Mouse (Mus musculus) embryonic fibroblast, embryonic 13.5 days (primary cell): ENCODE measurements around the gene Chrnb4. TPM values are rescaled to one million over a fixed set of nuclear protein-coding genes. Genes with fewer than 3 reads are reported as not detected.
A peak's percentile ranks its signal among the peaks of the same experiment; 100 is the strongest.

Experiments
- H3K27ac ChIP-seq: 2 replicates; pipeline ENCODE4 v1.5.1; 2012; ENCODE audit warnings: low read length, control low read depth, inconsistent platforms; ENCODE audit not compliant: insufficient read depth
- H3K4me1 ChIP-seq: 2 replicates; pipeline ENCODE4 v1.6.1; 2011; ENCODE audit warnings: low read length; ENCODE audit not compliant: control insufficient read depth, insufficient read depth
- H3K4me3 ChIP-seq: 2 replicates; pipeline ENCODE4 v1.5.1; 2011; ENCODE audit warnings: mild to moderate bottlenecking, control low read depth, low read length; ENCODE audit not compliant: insufficient read depth
- CTCF ChIP-seq: IDR thresholded peaks from 2 replicates; pipeline ENCODE4 v1.5.1; 2011; ENCODE audit warnings: mild to moderate bottlenecking, control low read depth, low read length, moderate library complexity, borderline replicate concordance; ENCODE audit not compliant: insufficient read depth
- POLR2A ChIP-seq: IDR thresholded peaks from 2 replicates; pipeline ENCODE4 v1.6.1; 2011; ENCODE audit warnings: low read depth, mild to moderate bottlenecking, control low read depth, low read length, moderate library complexity
- polyA plus RNA-seq: library from polyadenylated mRNA; stranded (reverse); fragments of >200 nt; gene quantifications from 2 replicates; pipeline ENCODE4 v1.2.4, GENCODE M21; 2011; ENCODE audit warnings: low read depth; ENCODE audit not compliant: missing spikeins, insufficient read length

Chrnb4 gene
- not detected in 2 replicates for polyA plus RNA-seq

GRCm38 (mm10) chr9:55048211-55048880 is at the start of gene Chrnb4:
Gene Chrnb4, minus strand, starts transcription at chr9:55048779.
- Histone ChIP-seq H3K27ac (no peak within 1 kb of the TSS), H3K4me3 (peak within 1 kb of the TSS; percentile 3; the same call in 1 of the 2 replicates), H3K4me1 (no peaks in the 10 kb centered on the region)
- TF ChIP-seq POLR2A (no peak), CTCF (no peak)

GRCm38 (mm10) chr9:55096870-55097269 is 48.3 kb upstream of the Chrnb4 start:
- TF ChIP-seq CTCF (no peak), POLR2A (no peak)
- Histone ChIP-seq H3K27ac (no peak overlapping the region), H3K4me1 (no peaks in the 10 kb centered on the region), H3K4me3 (no peak overlapping the region)

DNA sequence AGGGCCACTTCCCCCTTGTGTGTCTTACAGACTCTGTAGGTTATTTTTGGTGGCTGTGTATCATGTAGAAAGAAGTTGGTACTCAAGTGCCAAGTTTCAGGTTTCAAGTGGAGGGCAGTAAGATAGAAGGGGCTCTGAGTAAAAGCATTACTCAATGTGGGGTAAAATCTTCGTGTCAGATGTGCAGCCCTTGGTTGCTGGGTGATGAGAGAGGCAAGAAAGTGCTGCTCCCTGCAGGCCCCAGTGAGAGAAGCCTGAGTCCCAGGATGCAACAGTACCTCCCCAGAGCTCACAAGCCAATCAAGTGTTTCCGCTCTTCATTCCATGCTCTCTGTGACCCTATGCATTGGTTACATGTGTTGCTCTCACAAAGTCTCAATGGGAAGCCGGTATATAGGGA is 47.5 kb upstream of the Chrnb4 start:
- Histone ChIP-seq H3K27ac (no peak overlapping the region), H3K4me3 (no peak overlapping the region), H3K4me1 (no peaks in the 10 kb centered on the region)
- TF ChIP-seq POLR2A (no peak), CTCF (no peak)

DNA sequence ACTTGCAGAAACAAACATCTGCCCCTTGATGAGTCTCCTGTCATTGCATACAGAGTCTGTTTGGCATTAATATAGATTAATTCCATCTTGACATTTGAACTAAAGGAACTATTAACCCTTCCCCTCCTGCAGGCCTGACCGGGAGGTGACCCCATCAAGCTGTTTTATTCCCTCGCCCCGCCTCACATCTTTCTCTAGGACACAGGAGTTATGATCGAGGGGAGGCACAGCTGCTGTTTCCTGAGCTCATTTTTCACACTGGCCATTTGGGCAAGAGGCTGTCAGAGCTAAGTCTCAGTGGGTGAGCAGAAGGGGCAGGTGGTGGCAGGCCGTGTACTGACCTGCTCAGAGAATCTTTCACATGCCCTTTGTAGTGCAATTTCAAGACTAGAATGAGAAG is 41.6 kb upstream of the Chrnb4 start:
- no peak overlapping the region for H3K4me3 ChIP-seq
- TF ChIP-seq CTCF (no peak), POLR2A (no peak)
- no peaks in the 10 kb centered on the region for H3K4me1 ChIP-seq
- H3K27ac ChIP-seq: no peak overlapping the region

DNA sequence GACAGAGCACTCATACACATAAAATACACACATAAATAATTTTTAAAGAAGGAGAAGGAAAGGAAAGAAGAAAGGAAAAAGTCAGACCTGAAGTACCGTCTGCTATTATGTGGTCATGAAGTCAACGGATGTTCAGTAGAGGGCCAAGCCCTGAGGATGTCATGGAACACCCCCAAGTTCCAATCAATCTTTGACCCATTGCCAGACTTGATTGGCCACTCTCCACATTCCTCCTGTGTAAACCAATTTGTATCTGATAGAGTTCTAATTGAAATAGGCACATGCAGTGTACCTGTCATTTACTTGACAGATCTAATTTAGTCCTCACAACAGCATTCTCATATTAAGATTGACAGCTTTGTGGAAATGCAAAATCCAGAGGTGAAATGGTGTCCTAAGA is 40.6 kb upstream of the Chrnb4 start:
- Histone ChIP-seq H3K27ac (no peak overlapping the region), H3K4me1 (no peaks in the 10 kb centered on the region), H3K4me3 (no peak overlapping the region)
- no peak for TF ChIP-seq POLR2A
- TF ChIP-seq CTCF: no peak

DNA sequence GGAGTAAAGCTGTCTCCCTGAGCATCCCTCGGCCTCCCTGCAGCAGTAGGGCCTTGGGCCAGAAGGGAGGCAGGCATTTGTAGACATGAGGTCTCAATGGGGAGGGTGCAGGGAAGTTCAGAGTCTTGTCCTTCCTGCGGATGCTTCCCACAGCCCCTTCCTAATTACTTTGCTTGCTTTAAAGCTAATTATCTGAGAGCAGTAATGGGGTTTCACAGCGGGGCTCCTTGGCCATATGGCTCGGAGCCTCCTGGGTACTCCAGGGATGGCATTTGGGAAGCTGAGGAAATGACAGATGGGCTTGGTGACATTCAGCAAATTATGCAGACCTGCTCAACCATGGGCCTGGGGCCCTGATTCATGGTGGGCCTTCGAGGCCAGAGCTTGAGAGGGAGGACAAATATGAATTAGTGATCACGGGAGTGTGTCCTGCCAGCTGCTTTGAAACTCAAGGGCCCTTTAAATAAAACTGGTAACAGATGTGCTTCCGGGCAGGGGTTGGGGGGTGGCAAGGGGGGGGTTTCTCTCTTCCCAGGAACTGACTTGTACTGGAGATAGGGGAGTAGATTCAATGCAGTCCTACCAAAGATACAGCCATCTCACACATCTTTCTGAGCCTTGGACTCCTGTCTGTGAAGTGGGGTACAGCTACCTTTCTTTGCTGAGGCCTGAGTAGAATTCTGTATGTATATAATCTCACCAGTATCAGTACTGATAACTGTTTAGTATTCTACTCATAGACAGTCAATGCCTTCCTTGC is 34.8 kb upstream of the Chrnb4 start:
- no peaks in the 10 kb centered on the region for H3K4me1 ChIP-seq
- no peak overlapping the region for H3K4me3 ChIP-seq
- H3K27ac ChIP-seq: no peak overlapping the region
- TF ChIP-seq CTCF (no peak), POLR2A (no peak)

DNA sequence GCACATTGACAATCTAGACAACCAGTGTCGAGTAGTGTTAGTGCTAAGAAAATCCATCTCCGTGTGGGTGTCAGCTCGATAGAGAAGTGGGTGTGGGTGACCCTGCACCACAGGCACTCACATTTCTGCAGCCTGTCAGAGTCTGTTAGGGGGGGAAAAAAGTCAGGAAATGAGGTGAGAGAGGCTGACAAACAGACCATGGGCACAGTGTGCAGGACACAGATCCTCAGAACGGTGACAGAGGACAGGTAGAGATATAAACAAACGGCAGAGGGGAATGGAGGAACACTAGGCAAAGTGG is 19.3 kb upstream of the Chrnb4 start:
- no peak overlapping the region for H3K4me3 ChIP-seq
- TF ChIP-seq CTCF (no peak), POLR2A (no peak)
- H3K27ac ChIP-seq: no peak overlapping the region
- no peaks in the 10 kb centered on the region for H3K4me1 ChIP-seq

DNA sequence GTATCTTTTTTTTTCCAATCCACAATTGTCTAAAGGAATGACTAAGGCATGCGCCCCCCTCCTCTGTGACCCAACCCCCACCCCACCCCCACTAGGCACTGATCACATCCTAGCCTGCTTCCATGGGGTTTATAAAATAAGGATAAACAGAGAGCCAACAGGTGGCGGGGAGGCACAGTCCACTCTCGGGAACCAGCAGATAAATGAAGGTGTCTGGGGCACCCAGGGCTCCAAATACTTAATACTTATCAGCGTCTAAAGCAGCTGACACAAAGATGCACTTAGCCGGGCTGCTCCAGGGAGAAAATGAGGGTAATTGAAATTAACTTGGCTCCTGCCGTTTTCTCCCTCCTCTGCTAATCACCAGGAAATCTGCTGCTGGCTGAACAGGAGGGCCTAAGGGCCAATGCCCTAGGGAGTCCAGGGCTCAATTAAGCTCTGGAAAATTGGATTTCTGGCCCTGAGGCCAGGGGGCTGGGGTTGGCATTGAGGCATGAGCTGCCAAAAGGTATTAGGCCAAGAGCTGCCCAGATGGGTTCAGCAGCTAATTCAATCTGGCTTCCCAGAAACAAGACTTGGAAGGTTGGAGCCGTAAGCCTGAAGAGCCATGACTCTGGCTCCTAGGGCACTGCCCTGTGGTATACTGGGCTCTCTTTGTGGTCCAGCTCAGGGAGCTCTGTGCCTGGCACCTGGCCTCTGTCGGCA is 18.8 kb upstream of the Chrnb4 start:
- no peak for TF ChIP-seq POLR2A
- no peak for TF ChIP-seq CTCF
- Histone ChIP-seq H3K4me3 (no peak overlapping the region), H3K4me1 (no peaks in the 10 kb centered on the region), H3K27ac (no peak overlapping the region)

GRCm38 (mm10) chr9:55065241-55065640 is 16.7 kb upstream of the Chrnb4 start:
- TF ChIP-seq POLR2A (no peak), CTCF (no peak)
- H3K4me3 ChIP-seq: no peak overlapping the region
- H3K27ac ChIP-seq: no peak overlapping the region
- H3K4me1 ChIP-seq: no peaks in the 10 kb centered on the region

DNA sequence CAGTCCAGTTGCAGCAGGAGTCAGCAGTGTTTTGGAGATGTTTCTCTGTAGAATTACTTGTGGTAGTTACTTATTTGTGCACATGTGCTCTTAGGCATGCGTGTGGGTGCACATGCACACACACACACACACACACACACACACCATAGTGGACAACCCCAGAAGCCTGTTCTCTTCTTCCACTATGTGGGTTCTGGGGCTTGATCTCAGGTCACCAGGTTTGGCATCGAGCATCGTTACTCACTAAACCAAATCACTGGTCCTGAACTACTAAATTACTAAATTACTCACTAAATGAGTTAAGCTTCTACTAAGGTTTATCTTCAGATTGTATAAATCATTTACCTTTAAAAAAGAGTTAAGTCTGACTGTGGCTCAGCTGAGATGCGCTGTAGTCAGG is 9.5 kb upstream of the Chrnb4 start:
- no peaks in the 10 kb centered on the region for H3K4me1 ChIP-seq
- TF ChIP-seq CTCF (no peak), POLR2A (no peak)
- no peak overlapping the region for H3K27ac ChIP-seq
- H3K4me3 ChIP-seq: no peak overlapping the region
